Mouse (Mus musculus) lung, postnatal 4 days (tissue): ENCODE measurements around the gene AC129217.1.
A peak's percentile ranks its signal among the peaks of the same experiment; 100 is the strongest.
"Not testable (repeated sequence)": the region's sequence is repeated elsewhere in the genome, so short reads cannot be mapped to it uniquely, and the experiment has no call there.

ENCODE experiments used
- DNase-seq, 2 experiments: peaks; one replicate each; pipeline ENCODE4 v3.0.0; 2021

Gene AC129217.1

GRCm38 (mm10) chr19:8831262-8831661 lies 1.7 kb downstream of the AC129217.1 start:
- no peak for DNase-seq

GRCm38 (mm10) chr19:8832971-8833370 lies 3.4 kb downstream of the AC129217.1 start:
- no peak for DNase-seq

DNA sequence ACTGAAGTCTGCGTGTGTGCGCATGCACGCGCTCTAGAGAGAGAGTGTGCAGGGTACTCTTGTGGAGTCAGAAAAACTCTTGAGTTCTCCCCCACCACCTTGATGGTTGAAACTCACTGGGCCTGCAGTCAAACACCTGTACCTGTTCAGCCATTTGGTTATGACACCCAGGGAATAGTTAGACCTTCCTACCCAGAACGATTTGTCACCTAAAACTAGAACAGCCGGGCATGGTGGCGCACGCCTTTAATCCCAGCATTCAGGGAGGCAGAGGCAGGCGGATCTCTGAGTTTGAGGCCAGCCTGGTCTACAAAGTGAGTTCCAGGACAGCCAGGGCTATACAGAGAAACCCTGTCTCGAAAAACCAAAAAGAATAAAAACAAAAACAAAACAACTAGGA lies 6.8 kb downstream of the AC129217.1 start:
- not testable (repeated sequence) for DNase-seq

DNA sequence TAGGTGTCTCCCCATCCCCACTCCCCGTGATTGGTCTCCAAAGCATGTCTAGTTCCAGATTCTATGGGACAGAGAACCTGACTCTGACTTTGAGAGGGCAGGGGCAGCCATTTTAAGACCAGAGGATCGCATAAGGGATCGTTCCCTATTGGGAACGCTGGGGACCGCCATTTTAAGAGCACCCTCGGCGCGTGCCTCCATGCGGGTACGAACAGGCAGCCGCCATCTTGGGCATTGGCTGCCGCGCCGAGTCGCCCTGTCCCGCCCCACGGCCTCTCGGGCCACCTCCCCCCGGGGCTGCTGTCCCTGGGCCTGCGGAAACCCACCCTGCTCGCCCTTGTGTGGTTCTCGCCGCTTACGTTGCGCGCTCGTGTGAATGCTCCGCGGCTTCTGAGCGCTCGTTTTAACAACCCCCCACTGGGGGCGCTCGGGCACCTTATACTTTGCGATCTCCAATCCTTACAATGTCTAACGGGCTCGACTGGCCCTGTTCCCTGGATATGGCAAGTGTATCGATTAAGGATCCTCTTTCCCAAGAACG lies 7.7 kb downstream of the AC129217.1 start, which contains the start of gene Bscl2:
TSS of gene Bscl2 (plus strand) at position 217 of the 541 bp plus-strand sequence.
- DNase-seq: peak; percentile 86 to 90

DNA sequence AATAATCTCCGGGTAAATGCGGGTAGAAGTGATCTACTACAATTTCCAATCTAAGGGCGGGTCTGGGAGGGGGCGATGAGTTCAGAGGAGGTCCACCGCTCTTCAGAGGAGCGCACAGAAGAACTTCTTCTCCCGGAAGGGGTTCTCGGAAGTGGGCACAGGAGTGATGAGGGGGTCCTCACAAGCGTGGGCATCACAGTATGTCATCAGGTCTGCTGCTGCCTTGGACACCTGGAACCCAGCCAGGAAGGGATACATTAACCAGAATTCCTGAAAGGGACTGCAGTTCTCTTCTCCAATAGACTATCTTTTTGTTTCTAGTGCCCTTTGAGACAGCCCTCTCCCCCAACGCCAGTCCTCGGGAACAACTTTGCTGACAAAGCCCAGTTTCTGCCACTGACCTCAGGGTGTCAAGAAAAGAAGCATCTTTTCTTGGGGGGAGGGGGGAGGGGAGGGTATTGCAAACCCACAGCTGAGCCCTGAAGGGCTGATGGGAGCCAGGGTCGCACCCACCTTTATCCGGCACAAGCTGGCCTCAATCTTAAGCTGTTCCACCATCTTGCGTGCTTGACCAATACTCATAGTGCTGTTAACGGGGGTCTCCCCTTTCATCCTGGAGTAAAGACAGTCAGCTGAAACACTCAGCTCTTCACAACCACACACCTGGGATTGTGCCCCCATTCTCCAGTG lies 8.6 kb downstream of the AC129217.1 start:
- DNase-seq: peak; percentile 43 to 49

DNA sequence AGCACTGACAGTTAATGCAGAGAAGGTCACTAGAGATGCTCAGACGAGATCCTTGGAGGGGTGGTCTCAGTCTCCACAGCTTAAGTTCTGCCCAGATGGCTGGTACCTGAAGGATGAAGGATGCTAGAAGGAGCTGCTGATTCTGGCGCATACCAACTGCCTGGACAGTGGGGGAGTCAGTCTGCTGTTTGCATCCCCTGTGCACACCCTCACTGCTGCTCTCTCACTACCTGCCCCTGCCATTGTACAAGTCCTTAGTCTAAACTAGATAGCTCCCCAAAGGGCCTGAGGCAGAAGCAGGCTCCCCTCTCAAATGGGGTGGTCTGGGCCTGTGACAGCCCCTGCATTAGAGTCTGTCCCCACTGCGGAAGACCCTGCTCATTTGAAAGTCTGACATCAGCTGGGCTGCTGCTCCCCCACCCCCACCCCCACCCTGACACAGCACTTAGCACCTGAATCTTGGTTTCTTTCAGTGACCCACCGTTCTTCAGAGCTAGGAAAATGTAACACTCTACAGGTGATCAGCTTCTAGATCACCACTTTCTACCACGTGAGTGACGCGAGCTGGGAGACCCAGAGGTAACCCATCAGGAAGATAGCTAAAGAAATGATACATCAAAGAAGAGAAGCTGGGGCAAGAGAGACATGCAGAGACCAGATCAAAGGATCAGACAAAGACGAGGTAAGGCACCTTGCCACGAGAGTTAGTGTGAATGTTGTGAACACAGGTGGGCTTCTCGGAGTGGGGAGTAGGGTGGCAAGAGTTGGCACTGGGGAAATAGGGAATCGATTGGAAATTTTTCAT lies 9.7 kb downstream of the AC129217.1 start, which contains the start of gene Gng3:
TSS of gene Gng3 (minus strand) at position 92 of the 805 bp plus-strand sequence.
- no peak for DNase-seq

GRCm38 (mm10) chr19:8839908-8840791 lies 10.6 kb downstream of the AC129217.1 start:
- peak; percentile 85 to 89 for DNase-seq

DNA sequence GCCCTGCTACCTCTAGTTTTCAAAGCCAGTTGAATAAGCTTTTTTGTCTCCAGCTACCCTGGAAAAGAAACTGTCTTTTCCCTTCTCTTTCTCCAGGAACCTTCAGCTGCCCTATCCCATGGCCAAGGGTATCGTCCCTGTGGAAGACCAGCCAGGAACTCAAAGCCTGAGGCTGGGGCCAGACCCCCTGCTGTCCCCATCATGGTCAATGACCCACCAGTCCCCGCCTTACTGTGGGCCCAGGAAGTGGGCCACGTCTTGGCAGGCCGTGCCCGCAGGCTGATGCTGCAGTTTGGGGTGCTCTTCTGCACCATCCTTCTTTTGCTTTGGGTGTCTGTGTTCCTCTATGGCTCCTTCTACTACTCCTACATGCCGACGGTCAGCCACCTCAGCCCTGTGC lies 11.4 kb downstream of the AC129217.1 start:
- DNase-seq: no peak

DNA sequence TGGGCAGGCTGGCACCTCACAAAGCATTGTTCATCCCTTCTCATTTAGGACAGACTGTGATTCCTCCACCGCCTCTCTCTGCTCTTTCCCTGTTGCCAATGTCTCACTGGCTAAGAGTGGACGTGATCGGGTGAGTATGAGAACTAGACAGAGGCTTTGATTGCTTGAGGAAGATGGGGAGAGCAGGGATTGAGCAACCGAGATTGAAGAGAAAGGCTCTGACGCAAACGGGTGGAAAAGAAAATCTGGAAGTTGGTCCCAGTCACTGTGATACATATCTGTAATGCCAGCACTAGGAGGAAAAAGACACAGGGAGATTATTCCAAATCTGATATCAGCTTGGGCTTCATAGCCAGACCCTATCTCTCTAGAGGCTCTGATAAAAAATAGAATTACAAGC lies 13.4 kb downstream of the AC129217.1 start:
- DNase-seq: no peak

GRCm38 (mm10) chr19:8844371-8845129 lies 15.0 kb downstream of the AC129217.1 start:
- DNase-seq: peak; percentile 56 to 82

DNA sequence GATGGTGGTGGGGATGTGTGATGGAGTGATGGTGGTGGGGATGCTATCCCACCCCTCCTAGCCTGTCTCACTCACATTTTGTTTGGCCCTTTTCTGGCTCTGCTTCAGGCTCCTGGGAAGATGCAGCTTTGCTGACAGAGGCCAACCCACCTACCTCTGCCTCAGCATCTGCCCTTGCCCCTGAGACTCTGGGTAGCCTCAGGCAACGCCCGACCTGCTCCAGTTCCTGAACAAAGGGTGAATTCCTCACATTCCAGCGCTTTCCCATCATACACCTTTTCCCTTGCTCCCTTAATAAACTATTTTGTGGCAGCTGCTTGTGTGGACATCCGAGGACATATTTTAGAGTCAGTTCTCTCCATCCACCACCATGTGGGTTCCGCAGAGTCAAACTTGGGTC lies 18.8 kb downstream of the AC129217.1 start:
- DNase-seq: no peak

DNA sequence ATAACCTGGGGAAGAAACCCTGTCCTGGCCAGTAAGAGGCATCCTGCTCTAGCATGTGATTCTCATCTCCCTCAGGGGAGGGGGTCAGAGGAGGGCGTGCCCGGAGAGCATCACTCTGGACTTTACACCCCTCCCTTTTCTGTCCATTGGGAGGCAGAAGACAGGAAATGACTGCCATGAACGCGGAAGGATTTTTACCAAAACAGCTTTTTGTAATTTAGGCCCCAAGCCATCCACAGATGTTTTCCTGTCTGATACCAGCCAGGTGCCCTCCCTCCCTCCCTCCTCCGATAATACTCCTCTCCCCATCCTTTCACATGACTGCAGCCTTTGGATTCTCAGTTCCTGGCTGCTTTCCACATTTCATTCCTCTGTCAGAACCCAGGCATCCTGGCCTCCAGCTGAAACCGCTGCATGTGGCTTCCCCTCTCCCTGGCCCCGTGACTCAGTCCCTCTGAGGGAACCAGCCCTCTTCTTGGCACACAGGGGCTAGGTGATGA lies 20.9 kb downstream of the AC129217.1 start, which contains the start of gene Lrrn4cl:
TSS of gene Lrrn4cl (plus strand) at position 367 of the 500 bp plus-strand sequence.
- peak in 1 of 2 experiments; percentile 67 for DNase-seq

GRCm38 (mm10) chr19:8851639-8852038 lies 22.1 kb downstream of the AC129217.1 start:
- peak in 1 of 2 experiments; percentile 39 for DNase-seq

DNA sequence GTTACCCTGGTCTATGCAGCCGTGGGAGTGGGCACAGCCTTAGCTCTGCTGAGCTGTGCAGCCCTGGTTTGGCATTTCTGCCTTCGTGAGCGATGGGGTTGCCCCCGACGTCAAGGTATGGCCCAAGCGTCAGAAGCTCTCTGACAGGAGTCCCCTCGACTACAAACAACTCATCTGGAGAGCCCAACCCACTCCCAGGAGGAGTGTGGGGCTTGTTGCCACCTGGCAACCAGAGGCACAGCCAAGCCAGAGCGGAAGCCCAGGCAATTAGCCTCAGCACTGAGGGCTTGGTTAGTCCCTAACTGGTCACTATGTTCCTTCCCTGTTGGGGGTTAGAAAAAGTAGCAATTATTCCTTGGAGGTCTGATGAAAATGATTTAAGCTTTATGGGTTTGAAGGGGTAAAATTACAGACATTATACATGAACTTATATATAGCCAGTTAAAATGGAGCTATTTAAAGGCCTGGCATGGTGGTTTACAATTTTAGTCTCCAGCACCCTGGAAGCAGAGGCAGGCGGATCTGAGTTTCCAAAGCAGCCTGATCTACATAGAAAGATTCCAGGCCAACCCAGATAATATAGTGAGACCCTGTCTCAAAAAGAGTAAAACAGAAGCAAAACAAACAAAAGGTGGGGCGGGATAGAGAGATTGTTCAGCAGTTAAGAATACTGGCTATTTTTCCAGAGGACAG lies 22.8 kb downstream of the AC129217.1 start:
- DNase-seq: no peak

DNA sequence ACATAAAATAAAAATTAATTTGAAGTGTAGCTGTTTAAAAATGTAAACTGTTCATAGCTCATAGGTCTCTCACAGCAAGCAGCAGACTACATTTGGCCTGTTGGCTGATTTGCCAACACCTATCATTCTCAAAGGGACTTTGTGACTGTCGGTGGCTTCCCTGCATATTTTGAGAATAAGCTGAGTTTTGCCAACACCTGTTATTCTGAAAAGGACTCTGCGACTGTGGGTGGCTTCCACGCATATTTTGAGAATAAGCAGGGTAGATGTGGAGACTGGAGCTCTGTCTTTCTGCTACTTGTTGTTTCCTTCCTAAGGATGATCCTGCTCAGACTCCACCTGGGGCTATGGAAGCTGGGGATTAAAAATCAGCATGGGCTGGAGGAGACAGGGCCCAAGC lies 23.5 kb downstream of the AC129217.1 start:
- DNase-seq: no peak

- DNase-seq: peak; percentile 53 to 69
Measured at GRCm38 (mm10) chr19:8857689-8858088, 28.1 kb downstream of the AC129217.1 start.

GRCm38 (mm10) chr19:8859018-8859417 lies 29.4 kb downstream of the AC129217.1 start:
- DNase-seq: peak in 1 of 2 experiments; percentile 39

DNA sequence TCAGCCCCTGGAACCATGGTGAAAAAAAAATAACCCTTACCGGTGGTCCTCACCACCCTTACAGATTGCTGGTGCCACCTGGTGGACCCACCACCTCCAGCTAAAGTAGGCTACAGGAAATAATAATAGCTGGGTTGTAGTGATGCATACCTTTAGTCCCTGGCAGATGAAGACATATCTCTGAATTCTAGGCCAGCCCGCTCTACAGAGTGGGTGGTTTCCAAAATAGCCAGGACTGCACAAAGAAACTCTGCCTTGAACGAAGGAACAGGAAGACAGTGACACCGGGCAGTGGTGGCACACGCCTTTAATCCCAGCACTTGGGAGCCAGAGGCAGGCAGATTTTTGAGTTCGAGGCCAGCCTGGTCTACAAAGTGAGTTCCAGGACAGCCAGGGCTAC lies 34.7 kb downstream of the AC129217.1 start:
- DNase-seq: no peak

DNA sequence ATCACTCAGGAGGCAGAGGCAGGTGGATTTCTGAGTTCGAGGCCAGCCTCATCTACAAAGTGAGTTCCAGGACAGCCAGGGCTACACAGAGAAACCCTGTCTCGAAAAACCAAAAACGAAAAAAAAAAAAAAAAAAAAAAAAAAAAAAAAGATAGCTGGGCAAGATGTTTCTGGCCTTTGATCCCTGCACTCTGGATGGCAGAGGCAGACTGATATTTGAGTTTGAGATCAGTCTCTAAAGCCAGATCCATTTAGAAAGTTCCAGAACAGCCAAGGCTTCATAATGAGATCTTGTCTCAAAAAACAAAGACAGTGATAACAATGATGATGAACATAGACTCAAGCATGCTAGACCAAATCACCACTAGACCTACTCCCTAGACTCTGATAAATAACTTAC lies 40.8 kb downstream of the AC129217.1 start:
- not testable (repeated sequence) for DNase-seq

DNA sequence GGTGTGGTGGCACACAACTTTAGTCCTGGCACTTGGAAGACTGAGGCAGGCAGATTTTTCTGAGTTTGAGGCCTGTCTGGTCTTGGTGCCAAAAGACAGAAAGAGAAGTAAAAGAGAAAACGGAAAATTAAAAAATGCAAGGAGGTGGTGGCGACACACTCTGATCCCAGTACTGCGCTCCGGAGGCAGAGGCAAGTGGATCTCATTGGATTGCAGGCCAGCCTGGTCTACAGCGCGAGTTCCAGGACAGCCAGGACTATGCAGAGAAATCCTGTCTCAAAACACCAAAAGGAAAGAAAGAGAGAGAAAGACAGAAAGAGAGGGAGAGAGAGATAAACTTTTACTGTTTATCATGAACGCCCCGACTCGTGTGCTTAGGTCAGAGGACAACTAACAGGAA lies 41.3 kb downstream of the AC129217.1 start:
- peak in 1 of 2 experiments; percentile 11 for DNase-seq
